Mouse (Mus musculus): ENCODE measurements around the gene Hoxd10.

The Hoxd10 gene

GRCm38 (mm10) chr2:74679980-74680379 lies 11.7 kb upstream of the Hoxd10 start:
- DNase-seq (ENCODE audit: inconsistent age in 2 of 2, low spot score in 1 of 2): no peak

- no peak for DNase-seq (ENCODE audit: inconsistent age in 2 of 2, low spot score in 1 of 2)
Observed at GRCm38 (mm10) chr2:74680561-74681398, 10.9 kb upstream of the Hoxd10 start.

DNA sequence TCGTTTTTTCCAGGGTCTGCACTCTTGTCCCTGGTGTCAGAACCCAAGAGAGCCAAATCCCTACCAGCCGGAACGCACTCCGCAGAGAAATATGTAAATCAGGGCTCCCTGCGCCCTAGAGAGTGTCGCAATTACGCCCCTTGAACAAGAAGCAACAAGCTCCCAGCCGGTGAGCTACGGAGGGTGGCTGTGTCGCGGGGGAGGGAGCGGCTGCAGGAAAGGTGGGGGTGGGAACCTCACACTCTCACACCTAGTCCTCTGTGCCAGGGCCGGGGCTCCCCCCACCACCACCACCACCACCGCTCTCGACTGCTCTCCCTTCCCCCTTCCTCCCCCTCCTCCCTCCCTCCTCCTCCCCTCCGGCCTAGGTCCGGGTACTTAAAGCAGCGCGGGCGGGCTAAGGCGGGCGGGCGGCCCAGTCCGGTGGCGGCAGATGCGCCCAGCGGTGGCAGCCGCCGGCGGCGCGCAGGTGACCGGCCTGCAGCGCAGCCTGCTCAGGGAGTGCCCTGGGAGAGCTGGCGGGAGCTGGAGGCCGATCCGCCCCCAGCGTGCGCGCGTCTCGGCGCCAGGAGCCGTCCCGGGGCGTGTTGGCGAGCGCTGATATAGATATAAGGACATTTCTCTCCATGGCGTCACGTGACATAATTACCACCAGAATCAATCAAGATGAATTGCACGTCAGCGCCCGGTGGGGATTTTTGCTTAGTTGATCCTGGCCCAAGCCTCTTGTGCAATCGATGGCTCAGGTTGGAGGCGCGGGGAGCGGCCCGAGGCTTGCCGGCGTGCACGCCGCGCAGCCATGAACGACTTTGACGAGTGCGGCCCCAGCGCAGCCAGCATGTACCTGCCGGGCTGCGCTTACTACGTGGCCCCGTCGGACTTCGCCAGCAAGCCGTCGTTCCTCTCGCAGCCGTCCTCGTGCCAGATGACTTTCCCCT lies 9.9 kb upstream of the Hoxd10 start:
- peak in 1 of 2 experiments; percentile 56 for DNase-seq (ENCODE audit: inconsistent age in 2 of 2, low spot score in 1 of 2)

DNA sequence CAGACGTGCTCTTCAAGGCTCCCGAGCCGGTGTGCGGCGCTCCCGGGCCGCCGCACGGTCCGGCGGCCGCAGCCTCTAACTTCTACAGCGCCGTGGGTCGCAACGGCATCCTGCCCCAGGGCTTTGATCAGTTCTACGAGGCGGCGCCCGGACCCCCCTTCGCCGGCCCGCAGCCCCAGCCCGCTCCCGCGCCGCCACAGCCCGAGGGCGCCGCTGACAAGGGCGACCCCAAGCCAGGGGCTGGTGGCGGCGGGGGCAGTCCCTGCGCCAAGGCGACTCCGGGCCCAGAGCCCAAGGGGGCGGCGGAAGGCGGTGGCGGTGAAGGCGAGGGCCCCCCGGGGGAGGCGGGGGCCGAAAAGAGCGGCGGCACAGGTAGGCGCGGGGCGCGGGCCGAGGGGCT lies 8.9 kb upstream of the Hoxd10 start:
- DNase-seq (ENCODE audit: inconsistent age in 2 of 2, low spot score in 1 of 2): no peak

DNA sequence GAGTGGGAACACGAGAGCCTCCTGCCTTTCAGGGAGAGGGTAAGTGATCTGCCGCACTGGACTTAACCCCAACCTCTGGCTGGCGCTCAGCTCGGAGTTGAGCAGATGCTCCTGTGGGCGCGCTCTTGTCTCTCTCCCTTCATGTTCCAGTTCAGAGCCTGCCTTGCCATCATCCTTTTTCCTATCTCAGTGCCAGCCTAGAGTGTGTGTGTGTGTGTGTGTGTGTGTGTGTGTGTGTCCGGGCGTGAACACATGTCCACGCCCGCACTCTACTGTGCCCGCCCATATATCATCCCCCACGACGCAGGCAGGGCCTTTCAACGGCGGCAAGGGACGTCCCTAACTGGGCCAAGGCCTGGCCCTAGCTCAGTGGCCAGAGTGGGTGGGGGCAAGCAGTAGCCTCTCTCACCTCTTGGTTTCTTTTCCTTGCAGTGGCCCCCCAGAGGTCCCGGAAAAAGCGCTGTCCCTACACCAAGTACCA lies 8.2 kb upstream of the Hoxd10 start:
- DNase-seq (ENCODE audit: inconsistent age in 2 of 2, low spot score in 1 of 2): no peak

- no peak for DNase-seq (ENCODE audit: inconsistent age in 2 of 2, low spot score in 1 of 2)
Observed at GRCm38 (mm10) chr2:74684106-74684505, 7.6 kb upstream of the Hoxd10 start.

DNA sequence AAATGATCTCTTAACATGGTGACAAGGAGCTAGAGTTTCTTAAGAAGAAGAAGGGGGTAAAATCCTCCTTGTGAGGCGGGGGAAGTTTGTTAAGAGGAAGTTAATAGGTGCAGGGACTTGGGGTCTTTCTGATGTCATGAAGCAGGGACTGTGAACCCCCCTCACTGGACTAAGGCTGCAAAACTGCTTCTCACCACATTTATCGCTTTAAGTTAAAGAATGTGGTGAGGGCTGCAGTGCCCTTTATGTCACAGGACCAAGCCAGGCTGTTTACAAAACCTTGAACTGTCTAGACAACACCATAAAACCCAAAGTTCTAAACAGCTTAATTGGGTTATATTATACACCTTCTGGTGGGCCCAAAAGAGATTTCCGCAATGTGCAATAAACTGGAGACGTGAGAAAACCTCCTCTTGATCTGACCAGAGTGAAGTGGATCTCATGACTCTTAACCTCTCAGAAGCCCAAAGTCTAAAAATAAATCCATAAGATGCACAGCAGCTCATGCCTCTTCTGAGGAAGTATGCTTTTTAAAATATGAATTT lies 6.6 kb upstream of the Hoxd10 start:
- DNase-seq (ENCODE audit: inconsistent age in 2 of 2, low spot score in 1 of 2): no peak

- DNase-seq (ENCODE audit: inconsistent age in 2 of 2, low spot score in 1 of 2): peak; percentile 64 to 85
Observed at GRCm38 (mm10) chr2:74686301-74686987, 5.3 kb upstream of the Hoxd10 start.

GRCm38 (mm10) chr2:74686988-74687697 lies 4.6 kb upstream of the Hoxd10 start:
- DNase-seq (ENCODE audit: inconsistent age in 2 of 2, low spot score in 1 of 2): no peak

DNA sequence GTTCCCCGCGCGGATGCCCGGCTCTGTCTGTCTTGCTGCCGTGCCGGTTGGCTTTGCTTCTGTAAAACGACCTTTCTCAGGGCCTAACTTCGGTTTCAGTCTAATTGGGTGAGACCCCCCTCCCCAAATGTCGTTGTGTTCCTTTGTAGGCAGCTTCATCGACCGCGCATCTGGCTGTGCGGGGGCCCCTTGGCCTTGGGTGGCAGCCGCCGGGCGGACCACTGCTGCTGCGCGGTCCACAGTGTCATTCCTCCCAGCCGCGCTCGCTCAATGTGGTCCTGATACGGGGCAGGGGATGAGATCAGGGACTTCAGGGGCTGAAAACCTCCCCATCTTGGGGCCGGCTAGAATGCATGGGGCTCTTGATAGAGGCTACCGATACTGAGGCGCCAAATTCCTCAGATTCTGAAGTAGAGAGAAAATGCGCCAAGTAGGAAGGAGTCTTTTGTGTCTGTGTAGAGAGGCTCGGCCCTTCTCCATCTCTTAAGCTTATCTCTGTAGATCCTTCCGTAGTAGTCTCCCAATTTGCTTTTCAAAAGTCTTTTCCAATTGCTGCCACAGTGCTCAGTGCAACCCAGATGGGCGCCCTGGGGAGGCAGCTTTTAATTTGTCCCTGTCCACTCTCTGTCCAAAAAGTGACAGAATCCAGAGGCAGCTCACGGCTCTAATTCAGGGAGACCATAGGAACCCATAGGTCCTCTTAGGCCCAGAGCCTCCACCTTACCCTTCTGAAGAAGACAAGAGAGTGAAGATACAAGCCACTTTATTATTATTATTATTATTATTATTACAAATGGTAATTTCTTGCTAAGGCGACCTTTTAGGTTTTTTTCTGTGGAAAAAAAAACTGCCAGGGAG lies 3.8 kb upstream of the Hoxd10 start:
- no peak for DNase-seq (ENCODE audit: inconsistent age in 2 of 2, low spot score in 1 of 2)

GRCm38 (mm10) chr2:74688795-74689573 lies 2.7 kb upstream of the Hoxd10 start:
- no peak for DNase-seq (ENCODE audit: inconsistent age in 2 of 2, low spot score in 1 of 2)

DNA sequence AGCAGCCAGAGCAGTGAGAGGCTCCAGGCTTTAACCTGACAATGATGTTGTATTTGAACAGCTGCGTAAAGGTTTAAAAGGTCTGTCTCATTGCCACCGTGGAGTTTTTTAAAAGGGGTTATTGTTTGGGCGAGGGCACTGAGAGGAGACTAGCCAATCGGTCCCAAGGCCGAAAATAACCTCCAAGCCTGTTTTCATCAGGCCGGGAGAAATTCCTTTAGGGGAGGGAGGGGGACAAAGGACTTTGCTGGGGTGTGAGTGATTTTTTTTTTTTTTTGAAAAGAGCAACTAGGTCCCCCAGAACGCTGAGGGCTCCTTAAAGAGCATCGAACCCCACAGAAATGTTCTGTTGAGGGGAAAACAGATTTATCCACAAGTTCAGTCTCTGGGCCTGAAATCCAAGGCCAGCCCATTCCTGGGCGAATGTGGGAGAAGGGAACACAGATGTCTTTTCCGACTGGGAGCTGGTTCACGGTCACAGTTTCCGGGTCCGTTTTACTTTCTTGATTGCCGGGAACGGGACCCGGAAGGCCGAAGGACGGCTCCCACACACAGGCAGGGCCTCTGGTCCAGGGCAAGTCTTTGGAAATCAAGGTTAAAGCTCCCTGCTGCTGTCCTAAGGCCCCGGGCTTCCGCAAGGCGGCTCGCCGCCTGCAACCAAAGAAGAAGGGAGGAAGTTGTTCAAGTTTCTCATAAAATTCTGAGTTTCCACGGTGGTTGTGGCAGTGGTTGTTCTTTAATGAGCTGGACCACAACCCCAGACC lies 2.0 kb upstream of the Hoxd10 start:
- peak in 1 of 2 experiments; percentile 51 for DNase-seq (ENCODE audit: inconsistent age in 2 of 2, low spot score in 1 of 2)

DNA sequence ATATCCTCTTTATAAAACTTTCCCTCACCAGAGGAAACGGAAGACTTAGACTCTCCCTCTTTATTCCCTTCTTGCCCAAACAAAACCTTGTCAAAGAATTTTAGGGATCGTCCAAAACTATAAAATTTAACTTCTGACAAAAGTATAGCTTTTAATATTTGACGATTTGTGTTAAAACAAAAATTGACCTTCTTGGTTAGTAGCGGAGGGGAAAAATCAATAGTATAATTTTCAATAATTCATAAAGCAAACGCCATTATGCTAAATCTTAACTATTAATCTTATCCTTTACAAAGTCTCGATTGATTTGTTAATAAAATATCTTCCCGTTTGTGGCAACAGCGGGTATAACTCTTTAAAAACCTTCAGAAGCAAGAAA lies 1.4 kb upstream of the Hoxd10 start:
- no peak for DNase-seq (ENCODE audit: inconsistent age in 2 of 2, low spot score in 1 of 2)

GRCm38 (mm10) chr2:74691995-74692807 lies 477 bp downstream of the Hoxd10 start:
- DNase-seq (ENCODE audit: inconsistent age in 2 of 2, low spot score in 1 of 2): peak in 1 of 2 experiments; percentile 49

- DNase-seq (ENCODE audit: inconsistent age in 2 of 2, low spot score in 1 of 2): peak in 1 of 2 experiments; percentile 37
Observed at GRCm38 (mm10) chr2:74692808-74693431, 1.2 kb downstream of the Hoxd10 start.

DNA sequence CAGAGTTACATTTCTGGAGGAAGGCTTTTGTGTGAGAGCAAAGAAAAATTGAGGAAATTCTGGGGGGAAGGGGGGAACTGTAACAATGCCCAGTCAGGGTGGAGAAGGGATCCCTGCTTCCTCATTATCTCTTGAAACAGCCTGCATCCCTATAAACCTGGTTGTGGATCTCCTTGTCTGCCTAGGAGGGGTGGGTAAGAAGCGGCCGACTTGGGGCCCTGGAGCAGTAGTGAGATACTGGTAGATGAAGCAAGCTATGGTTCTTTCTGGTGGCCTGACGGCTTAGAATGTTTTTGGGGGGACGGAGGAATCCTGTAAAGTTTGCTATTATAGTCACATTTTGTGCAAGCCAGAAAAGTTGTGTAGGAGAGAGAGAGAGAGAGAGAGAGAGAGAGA lies 1.7 kb downstream of the Hoxd10 start:
- no peak for DNase-seq (ENCODE audit: inconsistent age in 2 of 2, low spot score in 1 of 2)
